Mouse (Mus musculus): Measurements from ENCODE around the gene Spaca4.

DNA sequence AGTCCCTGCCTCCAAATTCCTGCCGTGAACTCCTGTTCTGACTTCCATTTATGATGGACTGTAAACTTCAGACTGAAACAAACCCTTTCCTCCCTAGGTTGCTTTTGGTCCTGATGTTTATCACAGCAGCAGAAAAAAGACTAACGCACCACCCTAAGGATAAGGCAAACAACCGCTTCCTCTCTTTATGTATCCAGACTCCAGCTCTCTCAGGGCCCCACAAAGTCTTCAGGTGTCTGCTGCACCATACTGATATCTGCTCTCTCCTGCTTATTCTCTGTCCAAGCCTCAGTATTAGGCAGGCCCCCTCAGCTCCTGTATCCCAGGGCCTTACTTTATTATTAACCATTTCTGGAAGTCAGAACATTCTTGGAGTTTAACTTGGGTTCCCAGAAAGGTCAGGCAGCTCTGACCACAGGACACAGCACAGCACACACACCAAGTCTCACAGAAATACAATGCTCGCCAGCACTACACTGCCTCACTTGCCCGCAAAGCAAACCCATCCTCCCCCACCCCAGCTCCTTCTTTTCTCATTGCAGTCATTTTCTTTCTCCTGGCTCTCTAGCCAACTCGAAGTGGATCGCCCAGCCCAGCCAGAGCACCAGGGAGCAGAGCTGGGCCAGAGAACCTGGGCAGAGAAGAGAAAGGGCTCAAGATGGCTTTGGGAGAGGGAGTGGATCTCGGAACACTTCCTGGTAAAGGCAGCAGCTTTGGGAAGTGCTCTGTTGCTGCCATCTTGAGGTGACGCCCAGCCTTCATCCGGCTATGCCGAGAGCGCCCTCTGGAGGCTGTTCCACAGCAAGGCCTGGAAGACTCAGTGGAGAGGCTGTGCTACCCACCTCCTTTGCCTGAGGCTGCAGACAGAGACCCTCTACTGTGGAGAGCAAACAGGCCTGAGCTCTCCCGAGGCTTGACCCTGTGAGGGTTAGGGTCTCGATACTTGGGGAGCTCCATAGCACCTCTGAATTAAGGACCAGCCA lies 43.2 kb downstream of the Spaca4 start:
- TF ChIP-seq CTCF (IDR thresholded peaks at IDR 0.05; ENCODE audit: extremely low read depth, insufficient read depth, low read length): peak; percentile 99
- peak; percentile 47; the same call in 1 of the 2 replicates for TF ChIP-seq POLR2A (IDR thresholded peaks at IDR 0.05; ENCODE audit: extremely low read depth, insufficient read depth, low read length)

All from cortical plate, adult 2 months (tissue).